Mouse (Mus musculus) limb, embryonic 11.5 days (tissue): ENCODE results near the gene Klhl8. TPM values are rescaled to one million over a fixed set of nuclear protein-coding genes. Genes with fewer than 3 reads are reported as not detected.

ENCODE experiments used
- ATAC-seq: fragments of 200-750 bp; cut with Nextera tagmentation; 2 replicates; pipeline ENCODE4 v1.8.0; 2017; ENCODE audit warnings: low read depth; ENCODE audit not compliant: insufficient number of reproducible peaks, low FRiP score, low TSS enrichment
- DNase-seq: peaks from one replicate; pipeline ENCODE4 v3.0.0-alpha.2; 2015; ENCODE audit warnings: low spot score
- H3K27ac ChIP-seq: fragments of 300-500 bp; sonication (generic); replicated peaks from 2 replicates; pipeline ENCODE4 v1.5.1; 2014; ENCODE audit warnings: low read depth, mild to moderate bottlenecking, low read length
- H3K27me3 ChIP-seq: fragments of 300-500 bp; sonication (generic); 2 replicates; pipeline ENCODE4 v1.6.1; 2014; ENCODE audit warnings: mild to moderate bottlenecking, low read length, mixed read lengths; ENCODE audit not compliant: control insufficient read depth, insufficient read depth
- H3K36me3 ChIP-seq: fragments of 300-500 bp; sonication (generic); 2 replicates; pipeline ENCODE4 v1.6.1; 2014; ENCODE audit warnings: mild to moderate bottlenecking, low read length, moderate library complexity, mixed read lengths; ENCODE audit not compliant: control insufficient read depth, insufficient read depth
- H3K4me1 ChIP-seq: fragments of 300-500 bp; sonication (generic); 2 replicates; pipeline ENCODE4 v1.6.1; 2014; ENCODE audit warnings: low read length, mixed read lengths; ENCODE audit not compliant: control insufficient read depth, insufficient read depth
- H3K4me2 ChIP-seq: fragments of 300-500 bp; sonication (generic); 2 replicates; pipeline ENCODE4 v1.6.1; 2014; ENCODE audit warnings: low read depth, mild to moderate bottlenecking, moderate library complexity; ENCODE audit not compliant: severe bottlenecking
- H3K4me3 ChIP-seq: fragments of 300-500 bp; sonication (generic); 2 replicates; pipeline ENCODE4 v1.5.1; 2014; ENCODE audit warnings: low read depth, low read length
- H3K9ac ChIP-seq: fragments of 300-500 bp; sonication (generic); 2 replicates; pipeline ENCODE4 v1.6.1; 2014; ENCODE audit warnings: mild to moderate bottlenecking, low read length
- H3K9me3 ChIP-seq: fragments of 300-500 bp; sonication (generic); 2 replicates; pipeline ENCODE4 v1.6.1; 2016; ENCODE audit warnings: low read length; ENCODE audit not compliant: control insufficient read depth
- WGBS: fragments of 180-500 bp; shearing (Covaris S2); extraction: QIAGEN DNeasy Blood & Tissue Kit; methylation state at CpG from one replicate; pipeline ENCODE4 v1.1.7; 2014; 5-methylcytosine and 5-hydroxymethylcytosine counted together
- polyA plus RNA-seq: library from polyadenylated mRNA; unstranded; fragments of >200 nt; fragmentation: Nextera tagmentation; extraction: Ambion mirVana; gene quantifications from 2 replicates; pipeline ENCODE4 v1.2.1, GENCODE M21; 2014

Klhl8 gene
- polyA plus RNA-seq, 1 experiment from 2014 or later = 11.2 TPM

- ATAC-seq (no peak), DNase-seq (no peak)
- peaks cover 11% of the 10 kb centered on the region for H3K4me1 ChIP-seq
- 90% methylated on average over 10 of the region's 10 CpGs for whole genome bisulfite sequencing
- no peaks in the 10 kb centered on the region for H3K9me3 ChIP-seq
- no peak overlapping the region for H3K4me3 ChIP-seq
- H3K36me3 ChIP-seq = peaks cover 6% of the 10 kb centered on the region
- H3K4me2 ChIP-seq = no peak overlapping the region
- no peak overlapping the region for H3K27ac ChIP-seq
- H3K27me3 ChIP-seq = no peaks in the 10 kb centered on the region
- H3K9ac ChIP-seq = no peak overlapping the region
These were observed 64.9 kb downstream of the Klhl8 start for GRCm38 (mm10) chr5:103846154-103846551.

- DNase-seq (peak; percentile 59), ATAC-seq (peak; percentile 64; the same call in 1 of the 2 replicates)
- H3K4me2 ChIP-seq = no peak overlapping the region
- H3K9me3 ChIP-seq = no peaks in the 10 kb centered on the region
- H3K27ac ChIP-seq = no peak overlapping the region
- 64% methylated on average over 19 of the region's 19 CpGs for WGBS
- peaks cover 11% of the 10 kb centered on the region for H3K4me1 ChIP-seq
- H3K27me3 ChIP-seq = no peaks in the 10 kb centered on the region
- peaks cover 6% of the 10 kb centered on the region for H3K36me3 ChIP-seq
- no peak overlapping the region for H3K4me3 ChIP-seq
- H3K9ac ChIP-seq = no peak overlapping the region
These were observed 65.5 kb downstream of the Klhl8 start for GRCm38 (mm10) chr5:103845418-103846153.

GRCm38 (mm10) chr5:103843938-103844337, 67.1 kb downstream of the Klhl8 start:
- Histone ChIP-seq H3K4me3 (no peak overlapping the region), H3K27ac (no peak overlapping the region), H3K4me1 (peaks cover 11% of the 10 kb centered on the region), H3K27me3 (no peaks in the 10 kb centered on the region), H3K4me2 (no peak overlapping the region), H3K9me3 (no peaks in the 10 kb centered on the region), H3K36me3 (peaks cover 6% of the 10 kb centered on the region), H3K9ac (no peak overlapping the region)
- 67% methylated on average over 1 of the region's 1 CpGs for WGBS
- ATAC-seq (no peak), DNase-seq (peak; percentile 74)

GRCm38 (mm10) chr5:103839265-103839626, 71.8 kb downstream of the Klhl8 start:
- Histone ChIP-seq H3K4me2 (no peak overlapping the region), H3K4me3 (no peak overlapping the region), H3K9me3 (no peaks in the 10 kb centered on the region), H3K27me3 (no peaks in the 10 kb centered on the region), H3K9ac (no peak overlapping the region), H3K4me1 (no peaks in the 10 kb centered on the region), H3K27ac (no peak overlapping the region), H3K36me3 (no peaks in the 10 kb centered on the region; the same call in 1 of the 2 replicates)
- 76% methylated on average over 3 of the region's 3 CpGs for WGBS
- DNase-seq (no peak), ATAC-seq (no peak)

GRCm38 (mm10) chr5:103838550-103839264, 72.4 kb downstream of the Klhl8 start:
- 89% methylated on average over 15 of the region's 15 CpGs for WGBS
- Histone ChIP-seq H3K9me3 (no peaks in the 10 kb centered on the region), H3K4me1 (no peaks in the 10 kb centered on the region), H3K9ac (no peak overlapping the region), H3K4me2 (no peak overlapping the region), H3K4me3 (no peak overlapping the region), H3K36me3 (peaks cover under 1% of the 10 kb centered on the region; the same call in 1 of the 2 replicates), H3K27me3 (no peaks in the 10 kb centered on the region), H3K27ac (no peak overlapping the region)
- no peak for ATAC-seq
- no peak for DNase-seq

- peaks cover 4% of the 10 kb centered on the region; the same call in 1 of the 2 replicates for H3K4me1 ChIP-seq
- 63% methylated on average over 10 of the region's 11 CpGs for WGBS
- H3K27me3 ChIP-seq = no peaks in the 10 kb centered on the region
- no peak overlapping the region for H3K27ac ChIP-seq
- H3K4me2 ChIP-seq = no peak overlapping the region
- H3K9me3 ChIP-seq = no peaks in the 10 kb centered on the region
- peaks cover 4% of the 10 kb centered on the region; the same call in 1 of the 2 replicates for H3K36me3 ChIP-seq
- ATAC-seq = no peak
- H3K9ac ChIP-seq = no peak overlapping the region
- DNase-seq = no peak
- no peak overlapping the region for H3K4me3 ChIP-seq
These were observed 74.8 kb downstream of the Klhl8 start for GRCm38 (mm10) chr5:103836148-103836784.

- ATAC-seq (no peak), DNase-seq (no peak)
- no peak overlapping the region for H3K4me3 ChIP-seq
- H3K9ac ChIP-seq = no peak overlapping the region
- H3K27me3 ChIP-seq = no peaks in the 10 kb centered on the region
- H3K4me2 ChIP-seq = no peak overlapping the region
- H3K9me3 ChIP-seq = no peaks in the 10 kb centered on the region
- 88% methylated on average over 15 of the region's 15 CpGs for WGBS
- peaks cover 4% of the 10 kb centered on the region; the same call in 1 of the 2 replicates for H3K36me3 ChIP-seq
- peaks cover 4% of the 10 kb centered on the region; the same call in 1 of the 2 replicates for H3K4me1 ChIP-seq
- H3K27ac ChIP-seq = no peak overlapping the region
These were observed 75.5 kb downstream of the Klhl8 start for GRCm38 (mm10) chr5:103835471-103836147.

- H3K27ac ChIP-seq = no peak overlapping the region
- WGBS = 82% methylated on average over 1 of the region's 1 CpGs
These were observed 80.2 kb downstream of the Klhl8 start for GRCm38 (mm10) chr5:103830886-103831285.

More at GRCm38 (mm10) chr5:103830886-103831285, 80.2 kb downstream of the Klhl8 start:
- peaks cover 4% of the 10 kb centered on the region; the same call in 1 of the 2 replicates for H3K36me3 ChIP-seq
- no peak overlapping the region for H3K9ac ChIP-seq
- no peaks in the 10 kb centered on the region for H3K9me3 ChIP-seq
- no peaks in the 10 kb centered on the region for H3K27me3 ChIP-seq
- no peak overlapping the region for H3K4me3 ChIP-seq
- no peak for DNase-seq
- no peak for ATAC-seq
- H3K4me2 ChIP-seq = no peak overlapping the region
- H3K4me1 ChIP-seq = peaks cover 4% of the 10 kb centered on the region; the same call in 1 of the 2 replicates
